Mouse (Mus musculus) thymus, adult 2 months (tissue): ENCODE data around the gene N4bp3.

Experiments used
- CTCF ChIP-seq: fragments of 200-500 bp; IDR thresholded peaks from 2 replicates; pipeline ENCODE4 v1.5.1; 2012; ENCODE audit warnings: mild to moderate bottlenecking, control low read depth, low read length, moderate library complexity, borderline replicate concordance; ENCODE audit not compliant: control insufficient read depth, poor library complexity, insufficient read depth; ENCODE audit errors: extremely low read depth
- POLR2A ChIP-seq: fragments of 200-500 bp; IDR thresholded peaks from 2 replicates; pipeline ENCODE4 v1.6.1; 2012; ENCODE audit warnings: mild to moderate bottlenecking, low read length, control low read depth, moderate library complexity; ENCODE audit not compliant: control insufficient read depth, poor library complexity, insufficient read depth; ENCODE audit errors: extremely low read depth

DNA sequence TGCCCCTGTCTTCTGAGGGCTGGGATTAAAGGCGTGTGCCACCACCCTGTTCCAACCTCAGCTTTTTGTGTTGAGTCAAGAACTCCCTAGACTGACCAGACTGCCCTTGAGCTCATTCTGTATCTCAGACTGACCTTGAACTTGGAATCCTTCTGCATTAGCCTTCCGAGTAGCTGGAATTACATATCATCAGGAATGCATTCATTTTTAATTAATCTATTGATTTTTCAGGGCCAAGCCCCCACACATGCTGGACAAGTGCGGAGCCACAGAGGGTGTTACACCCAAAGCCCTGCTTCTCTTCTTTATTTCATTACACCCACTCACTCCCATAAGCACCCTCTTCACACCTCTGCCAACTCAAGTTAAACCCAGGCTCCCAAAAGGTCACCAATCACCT is 16.9 kb downstream of the N4bp3 start:
- TF ChIP-seq POLR2A = no peak
- TF ChIP-seq CTCF = no peak
